Mouse (Mus musculus): ENCODE measurements at regions not wholly inside any gene's neighbourhood (a gene's known extent, or its start where the extent isn't known, plus 50 kb on each side); places are given as distances from the start of the nearest gene placed in this dataset.

DNA sequence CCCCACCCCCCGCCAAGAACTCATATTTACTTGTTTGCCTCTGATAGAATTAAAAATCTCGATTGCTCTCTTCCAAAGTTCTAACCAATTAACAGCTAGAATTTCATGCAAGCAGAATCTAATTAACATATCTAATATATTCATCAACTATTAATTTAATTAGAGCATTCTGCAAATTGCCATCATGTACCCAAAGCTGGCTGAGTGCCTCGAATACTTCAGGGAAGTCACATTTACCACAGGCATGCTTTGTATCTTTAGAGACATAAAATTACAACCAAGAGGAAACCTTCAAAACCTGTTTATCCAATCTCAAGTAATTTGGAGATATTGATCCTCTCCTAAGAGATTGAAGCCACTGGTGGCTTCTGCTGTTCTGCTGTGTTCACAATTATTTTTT is 401.6 kb upstream of the Nmur2 start:
- H3K9ac ChIP-seq (replicated peaks; ENCODE audit: low read length), result no peak overlapping the region
- no peak overlapping the region for H3K4me2 ChIP-seq (ENCODE audit: low read depth, low read length)
- ATAC-seq (replicated peaks; ENCODE audit: insufficient number of reproducible peaks, low FRiP score, low TSS enrichment, low read depth) (no peak), DNase-seq (ENCODE audit: low spot score) (no peak)
- H3K4me1 ChIP-seq (ENCODE audit: control insufficient read depth, insufficient read depth, low read length), result no peaks in the 10 kb centered on the region
- H3K27me3 ChIP-seq (ENCODE audit: control insufficient read depth, insufficient read depth, low read length), result no peaks in the 10 kb centered on the region
- no peaks in the 10 kb centered on the region for H3K36me3 ChIP-seq (replicated peaks; ENCODE audit: control insufficient read depth, insufficient read depth, low read depth, low read length)
- no peaks in the 10 kb centered on the region for H3K9me3 ChIP-seq (replicated peaks; ENCODE audit: control insufficient read depth, low read length)
- no peak overlapping the region for H3K4me3 ChIP-seq (ENCODE audit: low read depth, low read length)
- WGBS, result 77% methylated on average over 3 of the region's 3 CpGs
- H3K27ac ChIP-seq (replicated peaks; ENCODE audit: low read depth, low read length), result no peak overlapping the region

DNA sequence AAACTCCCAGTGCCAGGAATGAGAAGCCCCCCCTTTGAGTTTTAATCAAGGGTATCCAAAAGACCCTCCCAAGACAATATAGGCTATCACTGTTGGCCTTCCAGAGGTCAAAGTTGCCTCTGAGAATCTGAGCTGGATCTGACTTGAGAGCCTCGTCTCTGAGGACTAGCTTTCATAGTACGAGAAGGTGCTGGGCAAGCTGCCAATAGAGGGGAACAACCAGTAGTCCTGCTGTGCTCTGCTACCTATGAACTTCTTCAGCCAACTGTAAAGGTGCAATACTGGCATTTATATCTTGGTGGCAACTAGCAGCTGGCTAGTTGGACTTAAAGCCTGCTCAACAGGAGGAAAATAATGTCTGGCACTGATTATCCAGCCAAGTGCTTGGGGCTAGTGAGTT is 400.3 kb upstream of the Nmur2 start:
- WGBS, result 53% methylated on average over 2 of the region's 2 CpGs
- Histone ChIP-seq H3K36me3 (replicated peaks; ENCODE audit: control insufficient read depth, insufficient read depth, low read depth, low read length) (no peaks in the 10 kb centered on the region), H3K4me1 (ENCODE audit: control insufficient read depth, insufficient read depth, low read length) (no peaks in the 10 kb centered on the region), H3K27me3 (ENCODE audit: control insufficient read depth, insufficient read depth, low read length) (no peaks in the 10 kb centered on the region), H3K4me2 (ENCODE audit: low read depth, low read length) (no peak overlapping the region), H3K27ac (replicated peaks; ENCODE audit: low read depth, low read length) (no peak overlapping the region), H3K4me3 (ENCODE audit: low read depth, low read length) (no peak overlapping the region), H3K9ac (replicated peaks; ENCODE audit: low read length) (no peak overlapping the region), H3K9me3 (replicated peaks; ENCODE audit: control insufficient read depth, low read length) (no peaks in the 10 kb centered on the region)
- DNase-seq (ENCODE audit: low spot score), result peak; percentile 42
- ATAC-seq (replicated peaks; ENCODE audit: insufficient number of reproducible peaks, low FRiP score, low TSS enrichment, low read depth), result no peak

DNA sequence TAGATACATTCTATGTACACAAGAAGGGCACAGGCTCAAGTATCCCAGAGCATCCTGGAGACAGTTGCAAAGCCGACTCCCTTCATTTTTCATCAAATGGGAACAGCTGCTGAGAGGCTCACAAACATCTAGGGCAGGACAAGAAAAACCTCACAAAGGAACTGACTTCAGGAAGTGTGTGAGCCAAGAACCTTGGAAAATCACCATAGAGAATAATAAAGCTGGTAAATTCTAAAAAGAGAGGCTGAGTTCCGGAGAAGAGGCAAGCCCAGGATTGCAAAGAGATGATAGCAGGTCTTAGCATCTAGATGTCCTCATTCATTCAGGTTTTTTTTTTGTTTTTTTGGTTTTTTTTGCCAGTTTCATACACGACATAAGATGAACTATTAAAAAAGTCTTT is 390.3 kb upstream of the Nmur2 start:
- 73% methylated on average over 3 of the region's 3 CpGs for WGBS
- no peaks in the 10 kb centered on the region for H3K36me3 ChIP-seq (replicated peaks; ENCODE audit: control insufficient read depth, insufficient read depth, low read depth, low read length)
- no peaks in the 10 kb centered on the region for H3K4me1 ChIP-seq (ENCODE audit: control insufficient read depth, insufficient read depth, low read length)
- H3K9ac ChIP-seq (replicated peaks; ENCODE audit: low read length), result no peak overlapping the region
- H3K4me3 ChIP-seq (ENCODE audit: low read depth, low read length), result no peak overlapping the region
- DNase-seq (ENCODE audit: low spot score) (no peak), ATAC-seq (replicated peaks; ENCODE audit: insufficient number of reproducible peaks, low FRiP score, low TSS enrichment, low read depth) (no peak)
- no peak overlapping the region for H3K4me2 ChIP-seq (ENCODE audit: low read depth, low read length)
- no peaks in the 10 kb centered on the region for H3K9me3 ChIP-seq (replicated peaks; ENCODE audit: control insufficient read depth, low read length)
- no peak overlapping the region for H3K27ac ChIP-seq (replicated peaks; ENCODE audit: low read depth, low read length)
- H3K27me3 ChIP-seq (ENCODE audit: control insufficient read depth, insufficient read depth, low read length), result no peaks in the 10 kb centered on the region

DNA sequence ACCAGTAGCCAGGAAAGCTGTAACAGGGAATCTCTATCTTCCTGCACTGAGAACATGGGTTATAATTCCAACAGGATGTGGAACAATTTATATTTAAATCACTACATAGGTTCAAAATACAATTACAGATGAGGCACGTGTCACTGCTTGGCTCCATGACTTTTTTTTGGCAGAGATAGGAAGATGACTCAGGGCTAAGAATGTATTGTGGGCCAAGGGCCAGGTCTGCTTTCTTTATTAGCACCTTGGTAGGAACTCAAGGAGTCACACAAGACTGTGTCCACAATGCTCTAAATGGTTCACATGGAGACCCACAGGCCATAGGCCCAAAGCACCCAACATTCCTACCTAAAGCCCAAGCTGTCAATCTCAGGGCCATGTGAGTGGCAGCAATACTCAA is 344.0 kb upstream of the Nmur2 start:
- Histone ChIP-seq H3K4me3 (ENCODE audit: low read depth, low read length) (no peak overlapping the region), H3K27ac (replicated peaks; ENCODE audit: low read depth, low read length) (no peak overlapping the region), H3K9me3 (replicated peaks; ENCODE audit: control insufficient read depth, low read length) (no peaks in the 10 kb centered on the region), H3K4me2 (ENCODE audit: low read depth, low read length) (no peak overlapping the region), H3K36me3 (replicated peaks; ENCODE audit: control insufficient read depth, insufficient read depth, low read depth, low read length) (no peaks in the 10 kb centered on the region), H3K4me1 (ENCODE audit: control insufficient read depth, insufficient read depth, low read length) (no peaks in the 10 kb centered on the region), H3K9ac (replicated peaks; ENCODE audit: low read length) (no peak overlapping the region), H3K27me3 (ENCODE audit: control insufficient read depth, insufficient read depth, low read length) (no peaks in the 10 kb centered on the region)
- 70% methylated on average over 1 of the region's 1 CpGs for WGBS
- DNase-seq (ENCODE audit: low spot score) (no peak), ATAC-seq (replicated peaks; ENCODE audit: insufficient number of reproducible peaks, low FRiP score, low TSS enrichment, low read depth) (no peak)

- ATAC-seq (replicated peaks; ENCODE audit: insufficient number of reproducible peaks, low FRiP score, low TSS enrichment, low read depth), result no peak
These were observed 336.7 kb upstream of the Nmur2 start for GRCm38 (mm10) chr11:56377535-56377934.

DNA sequence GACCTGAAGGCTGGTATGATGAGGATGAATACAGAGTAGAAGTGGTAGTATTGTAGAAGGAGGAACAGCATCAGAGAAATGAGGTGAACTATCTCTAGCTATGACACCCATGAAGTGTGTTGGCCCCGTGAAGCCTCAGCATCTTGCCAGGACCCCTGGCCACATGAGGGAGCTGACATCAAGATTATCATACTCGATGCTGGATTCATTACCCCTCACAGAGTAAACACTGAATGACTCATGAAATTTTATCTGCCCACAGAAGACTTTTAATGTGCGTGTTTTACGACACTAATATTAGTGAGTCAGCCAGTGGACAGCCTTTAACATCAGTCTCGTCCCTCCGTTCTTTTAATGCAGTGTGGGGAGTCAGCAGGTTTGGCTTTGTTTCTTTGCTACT is 333.5 kb upstream of the Nmur2 start:
- DNase-seq (ENCODE audit: low spot score) (no peak), ATAC-seq (replicated peaks; ENCODE audit: insufficient number of reproducible peaks, low FRiP score, low TSS enrichment, low read depth) (no peak)
- 77% methylated on average over 6 of the region's 6 CpGs for WGBS

More at GRCm38 (mm10) chr11:56377535-56377934, 336.7 kb upstream of the Nmur2 start:
- H3K9me3 ChIP-seq (replicated peaks; ENCODE audit: control insufficient read depth, low read length), result no peaks in the 10 kb centered on the region
- H3K27ac ChIP-seq (replicated peaks; ENCODE audit: low read depth, low read length), result no peak overlapping the region
- WGBS, result 81% methylated on average over 5 of the region's 5 CpGs
- no peaks in the 10 kb centered on the region for H3K4me1 ChIP-seq (ENCODE audit: control insufficient read depth, insufficient read depth, low read length)
- H3K4me2 ChIP-seq (ENCODE audit: low read depth, low read length), result no peak overlapping the region
- no peak overlapping the region for H3K4me3 ChIP-seq (ENCODE audit: low read depth, low read length)
- DNase-seq (ENCODE audit: low spot score), result no peak
- no peaks in the 10 kb centered on the region for H3K36me3 ChIP-seq (replicated peaks; ENCODE audit: control insufficient read depth, insufficient read depth, low read depth, low read length)
- H3K27me3 ChIP-seq (ENCODE audit: control insufficient read depth, insufficient read depth, low read length), result no peaks in the 10 kb centered on the region
- no peak overlapping the region for H3K9ac ChIP-seq (replicated peaks; ENCODE audit: low read length)

DNA sequence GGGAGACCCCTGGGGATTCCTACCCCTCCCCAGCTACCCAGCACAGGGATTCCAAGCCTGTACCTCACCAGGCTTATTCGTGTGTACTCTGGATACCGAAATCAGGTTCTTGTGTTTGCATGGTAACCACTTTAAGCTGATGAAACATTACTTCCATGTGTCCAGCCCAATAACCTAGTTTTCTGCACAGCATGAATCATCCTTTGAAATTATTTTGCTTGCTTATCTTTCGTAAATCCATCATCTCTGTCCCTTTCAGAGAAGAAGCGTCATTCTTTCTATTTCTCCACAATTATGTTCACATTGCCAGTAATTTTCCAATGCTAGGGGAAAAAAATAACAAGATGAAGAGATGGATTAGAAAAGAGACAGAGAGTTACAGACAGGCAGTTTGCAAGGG is 332.8 kb upstream of the Nmur2 start:
- WGBS, result 84% methylated on average over 4 of the region's 4 CpGs
- no peak overlapping the region for H3K9ac ChIP-seq (replicated peaks; ENCODE audit: low read length)
- H3K4me1 ChIP-seq (ENCODE audit: control insufficient read depth, insufficient read depth, low read length), result no peaks in the 10 kb centered on the region
- ATAC-seq (replicated peaks; ENCODE audit: insufficient number of reproducible peaks, low FRiP score, low TSS enrichment, low read depth) (no peak), DNase-seq (ENCODE audit: low spot score) (no peak)
- no peaks in the 10 kb centered on the region for H3K27me3 ChIP-seq (ENCODE audit: control insufficient read depth, insufficient read depth, low read length)
- H3K4me2 ChIP-seq (ENCODE audit: low read depth, low read length), result no peak overlapping the region
- no peak overlapping the region for H3K27ac ChIP-seq (replicated peaks; ENCODE audit: low read depth, low read length)
- H3K9me3 ChIP-seq (replicated peaks; ENCODE audit: control insufficient read depth, low read length), result no peaks in the 10 kb centered on the region
- H3K36me3 ChIP-seq (replicated peaks; ENCODE audit: control insufficient read depth, insufficient read depth, low read depth, low read length), result no peaks in the 10 kb centered on the region
- no peak overlapping the region for H3K4me3 ChIP-seq (ENCODE audit: low read depth, low read length)

More for the DNA sequence above, 333.5 kb upstream of the Nmur2 start:
- Histone ChIP-seq H3K36me3 (replicated peaks; ENCODE audit: control insufficient read depth, insufficient read depth, low read depth, low read length) (no peaks in the 10 kb centered on the region), H3K4me3 (ENCODE audit: low read depth, low read length) (no peak overlapping the region), H3K9me3 (replicated peaks; ENCODE audit: control insufficient read depth, low read length) (no peaks in the 10 kb centered on the region), H3K27me3 (ENCODE audit: control insufficient read depth, insufficient read depth, low read length) (no peaks in the 10 kb centered on the region), H3K4me1 (ENCODE audit: control insufficient read depth, insufficient read depth, low read length) (no peaks in the 10 kb centered on the region), H3K4me2 (ENCODE audit: low read depth, low read length) (no peak overlapping the region), H3K27ac (replicated peaks; ENCODE audit: low read depth, low read length) (no peak overlapping the region), H3K9ac (replicated peaks; ENCODE audit: low read length) (no peak overlapping the region)

- no peaks in the 10 kb centered on the region for H3K27me3 ChIP-seq (ENCODE audit: control insufficient read depth, insufficient read depth, low read length)
- H3K4me3 ChIP-seq (ENCODE audit: low read depth, low read length), result no peak overlapping the region
- WGBS, result 78% methylated on average over 2 of the region's 2 CpGs
- H3K9ac ChIP-seq (replicated peaks; ENCODE audit: low read length), result no peak overlapping the region
- ATAC-seq (replicated peaks; ENCODE audit: insufficient number of reproducible peaks, low FRiP score, low TSS enrichment, low read depth) (no peak), DNase-seq (ENCODE audit: low spot score) (no peak)
- H3K9me3 ChIP-seq (replicated peaks; ENCODE audit: control insufficient read depth, low read length), result no peaks in the 10 kb centered on the region
- H3K4me2 ChIP-seq (ENCODE audit: low read depth, low read length), result no peak overlapping the region
- H3K4me1 ChIP-seq (ENCODE audit: control insufficient read depth, insufficient read depth, low read length), result no peaks in the 10 kb centered on the region
- H3K27ac ChIP-seq (replicated peaks; ENCODE audit: low read depth, low read length), result no peak overlapping the region
- no peaks in the 10 kb centered on the region for H3K36me3 ChIP-seq (replicated peaks; ENCODE audit: control insufficient read depth, insufficient read depth, low read depth, low read length)
These were observed 316.9 kb upstream of the Nmur2 start for GRCm38 (mm10) chr11:56357690-56358089.
